Mouse (Mus musculus) heart, postnatal 0 days (tissue): ENCODE results near the gene Prdm13.

ENCODE experiments used
- CTCF ChIP-seq: IDR thresholded peaks from 2 replicates; pipeline ENCODE4 v1.5.1; 2016; ENCODE audit warnings: antibody characterized with exemption, control low read depth, low read depth
- EP300 ChIP-seq: IDR thresholded peaks from 2 replicates; pipeline ENCODE4 v1.6.1; 2016; ENCODE audit warnings: antibody characterized with exemption, low read depth

- no peak for TF ChIP-seq CTCF
- TF ChIP-seq EP300 = no peak
Observed at GRCm38 (mm10) chr4:21658184-21658583, 27.6 kb downstream of the Prdm13 start.
